In genomic region chr13:49129154-49129553, GRCm38 (mm10) we compare ENCODE assay signal across 20 mouse cellular contexts. TPM values are rescaled to one million over a fixed set of nuclear protein-coding genes. Genes with fewer than 3 reads are reported as not detected.
DNase-seq lines count a peak whose midpoint lies in the region; ATAC-seq and TF ChIP-seq lines count a peak whose summit lies in the region.
"Had no signal": no experiment of that assay in that cellular context is flagged by ENCODE, and none has a peak within 500 bp of the region (broad histone marks: within the 10 kb centered on the region; RNA-seq: fewer than 3 reads in every experiment).

No protein-coding gene starts in this region.

- no peak for ATAC-seq in heart, embryonic 13.5 days (ENCODE audit: extremely low read depth, insufficient number of reproducible peaks, low FRiP score, low TSS enrichment)
- no peak for ATAC-seq in midbrain, embryonic 16.5 days
- ATAC-seq: CD4-positive, CD25-positive, alpha-beta regulatory T cell, adult 4 months; Patski had no signal

- H3K27me3 ChIP-seq in heart, embryonic 13.5 days (replicated peaks) = no peaks in the 10 kb centered on the region
- H3K27me3 ChIP-seq in heart, embryonic 10.5 days (ENCODE audit: insufficient read depth, poor library complexity, severe bottlenecking) = no peaks in the 10 kb centered on the region
- H3K27me3 ChIP-seq in midbrain, embryonic 16.5 days (ENCODE audit: control insufficient read depth, insufficient read depth, low read depth, low read length) = no peaks in the 10 kb centered on the region
- H3K27me3 ChIP-seq: stomach, embryonic 15.5 days had no signal

- WGBS in heart, embryonic 13.5 days = 75% methylated on average over 1 of the region's 1 CpGs
- WGBS in heart, embryonic 10.5 days = 68% methylated on average over 1 of the region's 1 CpGs
- WGBS in midbrain, embryonic 16.5 days = 100% methylated on average over 1 of the region's 1 CpGs

- no peaks in the 10 kb centered on the region for H3K9me3 ChIP-seq in heart, embryonic 13.5 days
- no peaks in the 10 kb centered on the region for H3K9me3 ChIP-seq in heart, embryonic 10.5 days
- no peaks in the 10 kb centered on the region for H3K9me3 ChIP-seq in midbrain, embryonic 16.5 days (replicated peaks; ENCODE audit: control insufficient read depth, low read length, poor library complexity, severe bottlenecking)
- H3K9me3 ChIP-seq: stomach, embryonic 15.5 days had no signal

- H3K4me1 ChIP-seq in heart, embryonic 13.5 days = peaks cover 63% of the 10 kb centered on the region
- H3K4me1 ChIP-seq in heart, embryonic 10.5 days = peaks cover 46% of the 10 kb centered on the region
- H3K4me1 ChIP-seq in midbrain, embryonic 16.5 days (ENCODE audit: control insufficient read depth, insufficient read depth, low read length) = peaks cover 56% of the 10 kb centered on the region

- H3K4me3 ChIP-seq in heart, embryonic 13.5 days = no peak overlapping the region
- no peak overlapping the region for H3K4me3 ChIP-seq in heart, embryonic 10.5 days
- no peak overlapping the region for H3K4me3 ChIP-seq in layer of hippocampus, adult 2 months
- H3K4me3 ChIP-seq in midbrain, embryonic 16.5 days (ENCODE audit: low read depth, low read length) = no peak overlapping the region
- H3K4me3 ChIP-seq: stomach, embryonic 15.5 days had no signal

- peak; percentile 33 for DNase-seq in cerebellum, adult 9-11 months
- DNase-seq in cerebellum, adult 9-10 months = no peak
- no peak for DNase-seq in heart, embryonic 10.5 days (ENCODE audit: low spot score)
- no peak for DNase-seq in layer of hippocampus, adult 2 months (ENCODE audit: low spot score in 2 of 2)
- DNase-seq in layer of hippocampus, adult 18-20 months (ENCODE audit: low spot score in 2 of 2) = no peak
- no peak for DNase-seq in kidney, postnatal 36 days
- DNase-seq: adrenal gland, adult 8-10 months; kidney, adult 18-20 months; lung, adult 2 months; lung, postnatal 36 days; thymus, adult 18-20 months; thymus, postnatal 4 days had no signal

- no peak for TF ChIP-seq CTCF in layer of hippocampus, adult 2 months (conservative IDR thresholded peaks at IDR 0.05)

- H3K4me2 ChIP-seq in heart, embryonic 13.5 days = 0 out of 2 replicates have a peak overlapping the region, but pooled peaks have one; percentile 12
- H3K4me2 ChIP-seq in midbrain, embryonic 16.5 days (ENCODE audit: low read length) = no peak overlapping the region
- H3K4me2 ChIP-seq: liver, embryonic 11.5 days; stomach, embryonic 15.5 days had no signal

- no peak overlapping the region for H3K9ac ChIP-seq in heart, embryonic 13.5 days
- H3K9ac ChIP-seq in midbrain, embryonic 16.5 days (ENCODE audit: low read depth, low read length) = no peak overlapping the region
- H3K9ac ChIP-seq: forebrain, postnatal 0 days; stomach, embryonic 15.5 days had no signal

- no peaks in the 10 kb centered on the region for H3K36me3 ChIP-seq in heart, embryonic 13.5 days
- no peaks in the 10 kb centered on the region for H3K36me3 ChIP-seq in heart, embryonic 10.5 days
- no peaks in the 10 kb centered on the region for H3K36me3 ChIP-seq in midbrain, embryonic 16.5 days (ENCODE audit: control insufficient read depth, insufficient read depth, low read length)
- H3K36me3 ChIP-seq: stomach, embryonic 15.5 days had no signal

- H3K27ac ChIP-seq in heart, embryonic 13.5 days (replicated peaks) = peak overlapping the region; percentile 74
- H3K27ac ChIP-seq in heart, embryonic 10.5 days = no peak overlapping the region
- peak overlapping the region; percentile 79 for H3K27ac ChIP-seq in layer of hippocampus, adult 2 months
- 0 out of 2 replicates have a peak overlapping the region, but pooled peaks have one; percentile 29 for H3K27ac ChIP-seq in midbrain, embryonic 16.5 days (ENCODE audit: low read length)
- H3K27ac ChIP-seq: kidney, postnatal 0 days; stomach, embryonic 15.5 days had no signal

RNA-seq across cellular contexts. Expression of gene Wnk2, which starts 18.7 kb away (rescaled TPM):
- 0.98 and 1.5 TPM in 2 replicates for polyA plus RNA-seq in heart, embryonic 13.5 days (2015; fragmentation: Nextera tagmentation; extraction: Ambion mirVana)
- polyA plus RNA-seq in heart, embryonic 10.5 days (2016; fragmentation: Nextera tagmentation; extraction: Ambion mirVana) = 0.89 TPM in 2 replicates
- total RNA-seq in layer of hippocampus, adult 2 months (2021) = 100 to 1,000 TPM in 1 of 2 experiments, 10 to 100 TPM in 1; 99.2 to 101 TPM
- total RNA-seq in layer of hippocampus, adult 18-20 months (2021) = 100 to 1,000 TPM; 100 to 103 TPM
- polyA plus RNA-seq in midbrain, embryonic 16.5 days (2015; fragmentation: Nextera tagmentation; extraction: Ambion mirVana) = 20.8 TPM in 2 replicates
- polyA plus RNA-seq: CD4-positive, CD25-positive, alpha-beta regulatory T cell, adult 4 months had no signal

RNA-seq across cellular contexts. Expression of gene Ninj1, which starts 58.1 kb away (rescaled TPM):
- 61.2 and 65.2 TPM in 2 replicates for polyA plus RNA-seq in heart, embryonic 13.5 days (2015; fragmentation: Nextera tagmentation; extraction: Ambion mirVana)
- polyA plus RNA-seq in heart, embryonic 10.5 days (2016; fragmentation: Nextera tagmentation; extraction: Ambion mirVana) = 51.3 and 55.3 TPM in 2 replicates
- total RNA-seq in layer of hippocampus, adult 2 months (2021) = 10 to 100 TPM; 17.9 to 20.3 TPM
- 10 to 100 TPM; 19.5 to 19.9 TPM for total RNA-seq in layer of hippocampus, adult 18-20 months (2021)
- polyA plus RNA-seq in midbrain, embryonic 16.5 days (2015; fragmentation: Nextera tagmentation; extraction: Ambion mirVana) = 19.3 and 22.3 TPM in 2 replicates
